Mouse (Mus musculus): ENCODE measurements around the gene Ncs1. TPM values are rescaled to one million over a fixed set of nuclear protein-coding genes. Genes with fewer than 3 reads are reported as not detected.

The Ncs1 gene
- polyA plus RNA-seq, 1 experiment from 2014 or later: 67.4 TPM

- Histone ChIP-seq H3K9me3 (ENCODE audit: control insufficient read depth, low read length) (no peaks in the 10 kb centered on the region), H3K4me1 (ENCODE audit: control insufficient read depth, insufficient read depth, low read length) (no peaks in the 10 kb centered on the region), H3K27me3 (ENCODE audit: control insufficient read depth, insufficient read depth, low read length) (no peaks in the 10 kb centered on the region), H3K36me3 (ENCODE audit: control insufficient read depth, insufficient read depth, low read length) (peaks cover 5% of the 10 kb centered on the region; the same call in 1 of the 2 replicates), H3K4me2 (no peak overlapping the region), H3K4me3 (ENCODE audit: low read depth, low read length) (no peak overlapping the region), H3K9ac (ENCODE audit: low read length) (no peak overlapping the region), H3K27ac (ENCODE audit: low read depth, low read length) (no peak overlapping the region)
- DNase-seq (ENCODE audit: low spot score, missing footprints) (no peak), ATAC-seq (ENCODE audit: low FRiP score) (no peak)
- WGBS: 83% methylated on average over 5 of the region's 5 CpGs
Observed at GRCm38 (mm10) chr2:31278483-31278882, 32.9 kb downstream of the Ncs1 start.

- no peaks in the 10 kb centered on the region for H3K9me3 ChIP-seq (ENCODE audit: control insufficient read depth, low read length)
- H3K4me1 ChIP-seq (ENCODE audit: control insufficient read depth, insufficient read depth, low read length): no peaks in the 10 kb centered on the region
- no peak for DNase-seq (ENCODE audit: low spot score, missing footprints)
- no peak overlapping the region for H3K4me3 ChIP-seq (ENCODE audit: low read depth, low read length)
- H3K36me3 ChIP-seq (ENCODE audit: control insufficient read depth, insufficient read depth, low read length): no peaks in the 10 kb centered on the region; the same call in 1 of the 2 replicates
- no peak overlapping the region for H3K4me2 ChIP-seq
- no peaks in the 10 kb centered on the region for H3K27me3 ChIP-seq (ENCODE audit: control insufficient read depth, insufficient read depth, low read length)
- no peak overlapping the region for H3K27ac ChIP-seq (ENCODE audit: low read depth, low read length)
- no peak overlapping the region for H3K9ac ChIP-seq (ENCODE audit: low read length)
- 88% methylated on average over 8 of the region's 8 CpGs for WGBS
- ATAC-seq (ENCODE audit: low FRiP score): no peak
Observed at GRCm38 (mm10) chr2:31281138-31281537, 35.5 kb downstream of the Ncs1 start.

GRCm38 (mm10) chr2:31282266-31282665 lies 36.6 kb downstream of the Ncs1 start:
- DNase-seq (ENCODE audit: low spot score, missing footprints) (no peak), ATAC-seq (ENCODE audit: low FRiP score) (no peak)
- no peak overlapping the region for H3K4me3 ChIP-seq (ENCODE audit: low read depth, low read length)
- H3K4me1 ChIP-seq (ENCODE audit: control insufficient read depth, insufficient read depth, low read length): no peaks in the 10 kb centered on the region
- no peak overlapping the region for H3K27ac ChIP-seq (ENCODE audit: low read depth, low read length)
- no peaks in the 10 kb centered on the region for H3K27me3 ChIP-seq (ENCODE audit: control insufficient read depth, insufficient read depth, low read length)
- H3K9ac ChIP-seq (ENCODE audit: low read length): no peak overlapping the region
- H3K9me3 ChIP-seq (ENCODE audit: control insufficient read depth, low read length): no peaks in the 10 kb centered on the region
- no peaks in the 10 kb centered on the region; the same call in 1 of the 2 replicates for H3K36me3 ChIP-seq (ENCODE audit: control insufficient read depth, insufficient read depth, low read length)
- H3K4me2 ChIP-seq: no peak overlapping the region
- WGBS: 42% methylated on average over 7 of the region's 7 CpGs

GRCm38 (mm10) chr2:31282880-31283279 lies 37.3 kb downstream of the Ncs1 start:
- no peaks in the 10 kb centered on the region for H3K4me1 ChIP-seq (ENCODE audit: control insufficient read depth, insufficient read depth, low read length)
- H3K9ac ChIP-seq (ENCODE audit: low read length): no peak overlapping the region
- H3K27ac ChIP-seq (ENCODE audit: low read depth, low read length): no peak overlapping the region
- no peaks in the 10 kb centered on the region; the same call in 1 of the 2 replicates for H3K36me3 ChIP-seq (ENCODE audit: control insufficient read depth, insufficient read depth, low read length)
- ATAC-seq (ENCODE audit: low FRiP score) (no peak), DNase-seq (ENCODE audit: low spot score, missing footprints) (no peak)
- H3K9me3 ChIP-seq (ENCODE audit: control insufficient read depth, low read length): no peaks in the 10 kb centered on the region
- no peaks in the 10 kb centered on the region for H3K27me3 ChIP-seq (ENCODE audit: control insufficient read depth, insufficient read depth, low read length)
- no peak overlapping the region for H3K4me2 ChIP-seq
- H3K4me3 ChIP-seq (ENCODE audit: low read depth, low read length): no peak overlapping the region
- 94% methylated on average over 12 of the region's 12 CpGs for WGBS

- H3K9me3 ChIP-seq (ENCODE audit: control insufficient read depth, low read length): no peaks in the 10 kb centered on the region
- peaks cover 2% of the 10 kb centered on the region; the same call in 1 of the 2 replicates for H3K36me3 ChIP-seq (ENCODE audit: control insufficient read depth, insufficient read depth, low read length)
- 90% methylated on average over 5 of the region's 5 CpGs for WGBS
- H3K4me2 ChIP-seq: no peak overlapping the region
- H3K4me1 ChIP-seq (ENCODE audit: control insufficient read depth, insufficient read depth, low read length): no peaks in the 10 kb centered on the region
- no peak overlapping the region for H3K27ac ChIP-seq (ENCODE audit: low read depth, low read length)
- H3K27me3 ChIP-seq (ENCODE audit: control insufficient read depth, insufficient read depth, low read length): no peaks in the 10 kb centered on the region
- H3K4me3 ChIP-seq (ENCODE audit: low read depth, low read length): no peak overlapping the region
- DNase-seq (ENCODE audit: low spot score, missing footprints): no peak
- no peak overlapping the region for H3K9ac ChIP-seq (ENCODE audit: low read length)
- ATAC-seq (ENCODE audit: low FRiP score): no peak
Observed at GRCm38 (mm10) chr2:31284531-31284930, 38.9 kb downstream of the Ncs1 start.

- no peaks in the 10 kb centered on the region for H3K27me3 ChIP-seq (ENCODE audit: control insufficient read depth, insufficient read depth, low read length)
- DNase-seq (ENCODE audit: low spot score, missing footprints) (peak; percentile 96), ATAC-seq (ENCODE audit: low FRiP score) (no peak)
- H3K27ac ChIP-seq (ENCODE audit: low read depth, low read length): no peak overlapping the region
- no peaks in the 10 kb centered on the region for H3K4me1 ChIP-seq (ENCODE audit: control insufficient read depth, insufficient read depth, low read length)
- H3K4me3 ChIP-seq (ENCODE audit: low read depth, low read length): no peak overlapping the region
- WGBS: 6% methylated on average over 6 of the region's 6 CpGs
- 0 out of 2 replicates have a peak, but pooled peaks cover 7% of the 10 kb centered on the region for H3K36me3 ChIP-seq (ENCODE audit: control insufficient read depth, insufficient read depth, low read length)
- H3K9me3 ChIP-seq (ENCODE audit: control insufficient read depth, low read length): no peaks in the 10 kb centered on the region
- H3K4me2 ChIP-seq: no peak overlapping the region
- H3K9ac ChIP-seq (ENCODE audit: low read length): no peak overlapping the region
Observed at GRCm38 (mm10) chr2:31291421-31291820, 45.8 kb downstream of the Ncs1 start.

GRCm38 (mm10) chr2:31294985-31295384 lies 49.4 kb downstream of the Ncs1 start:
- H3K4me2 ChIP-seq: no peak overlapping the region
- H3K4me1 ChIP-seq (ENCODE audit: control insufficient read depth, insufficient read depth, low read length): 0 out of 2 replicates have a peak, but pooled peaks cover 3% of the 10 kb centered on the region
- ATAC-seq (ENCODE audit: low FRiP score): no peak
- H3K27ac ChIP-seq (ENCODE audit: low read depth, low read length): no peak overlapping the region
- H3K4me3 ChIP-seq (ENCODE audit: low read depth, low read length): no peak overlapping the region
- DNase-seq (ENCODE audit: low spot score, missing footprints): peak; percentile 93
- H3K9me3 ChIP-seq (ENCODE audit: control insufficient read depth, low read length): no peaks in the 10 kb centered on the region
- no peaks in the 10 kb centered on the region for H3K27me3 ChIP-seq (ENCODE audit: control insufficient read depth, insufficient read depth, low read length)
- no peak overlapping the region for H3K9ac ChIP-seq (ENCODE audit: low read length)
- 0% methylated on average over 4 of the region's 4 CpGs for WGBS
- H3K36me3 ChIP-seq (ENCODE audit: control insufficient read depth, insufficient read depth, low read length): 0 out of 2 replicates have a peak, but pooled peaks cover 5% of the 10 kb centered on the region

- 0 out of 2 replicates have a peak, but pooled peaks cover 3% of the 10 kb centered on the region for H3K4me1 ChIP-seq (ENCODE audit: control insufficient read depth, insufficient read depth, low read length)
- H3K9me3 ChIP-seq (ENCODE audit: control insufficient read depth, low read length): no peaks in the 10 kb centered on the region
- no peaks in the 10 kb centered on the region for H3K27me3 ChIP-seq (ENCODE audit: control insufficient read depth, insufficient read depth, low read length)
- no peak for DNase-seq (ENCODE audit: low spot score, missing footprints)
- H3K36me3 ChIP-seq (ENCODE audit: control insufficient read depth, insufficient read depth, low read length): 0 out of 2 replicates have a peak, but pooled peaks cover 5% of the 10 kb centered on the region
- no peak overlapping the region for H3K27ac ChIP-seq (ENCODE audit: low read depth, low read length)
- 82% methylated on average over 6 of the region's 6 CpGs for WGBS
- no peak overlapping the region for H3K4me3 ChIP-seq (ENCODE audit: low read depth, low read length)
- H3K4me2 ChIP-seq: no peak overlapping the region
- H3K9ac ChIP-seq (ENCODE audit: low read length): no peak overlapping the region
- no peak for ATAC-seq (ENCODE audit: low FRiP score)
Observed at GRCm38 (mm10) chr2:31296395-31296794, 50.8 kb downstream of the Ncs1 start.

GRCm38 (mm10) chr2:31297602-31298268 lies 52.1 kb downstream of the Ncs1 start:
- ATAC-seq (ENCODE audit: low FRiP score) (peak; percentile 83), DNase-seq (ENCODE audit: low spot score, missing footprints) (peak; percentile 93)
- 0 out of 2 replicates have a peak, but pooled peaks cover 3% of the 10 kb centered on the region for H3K4me1 ChIP-seq (ENCODE audit: control insufficient read depth, insufficient read depth, low read length)
- H3K4me3 ChIP-seq (ENCODE audit: low read depth, low read length): peak overlapping the region; percentile 42
- H3K9me3 ChIP-seq (ENCODE audit: control insufficient read depth, low read length): no peaks in the 10 kb centered on the region
- H3K27me3 ChIP-seq (ENCODE audit: control insufficient read depth, insufficient read depth, low read length): no peaks in the 10 kb centered on the region
- 1% methylated on average over 17 of the region's 17 CpGs for WGBS
- H3K36me3 ChIP-seq (ENCODE audit: control insufficient read depth, insufficient read depth, low read length): 0 out of 2 replicates have a peak, but pooled peaks cover under 1% of the 10 kb centered on the region
- H3K27ac ChIP-seq (ENCODE audit: low read depth, low read length): no peak overlapping the region
- H3K9ac ChIP-seq (ENCODE audit: low read length): peak overlapping the region; percentile 76
- peak overlapping the region; percentile 49 for H3K4me2 ChIP-seq

Data from midbrain, embryonic 11.5 days (tissue).